ENCODE assay signal across 17 mouse cellular contexts in the genomic region with DNA sequence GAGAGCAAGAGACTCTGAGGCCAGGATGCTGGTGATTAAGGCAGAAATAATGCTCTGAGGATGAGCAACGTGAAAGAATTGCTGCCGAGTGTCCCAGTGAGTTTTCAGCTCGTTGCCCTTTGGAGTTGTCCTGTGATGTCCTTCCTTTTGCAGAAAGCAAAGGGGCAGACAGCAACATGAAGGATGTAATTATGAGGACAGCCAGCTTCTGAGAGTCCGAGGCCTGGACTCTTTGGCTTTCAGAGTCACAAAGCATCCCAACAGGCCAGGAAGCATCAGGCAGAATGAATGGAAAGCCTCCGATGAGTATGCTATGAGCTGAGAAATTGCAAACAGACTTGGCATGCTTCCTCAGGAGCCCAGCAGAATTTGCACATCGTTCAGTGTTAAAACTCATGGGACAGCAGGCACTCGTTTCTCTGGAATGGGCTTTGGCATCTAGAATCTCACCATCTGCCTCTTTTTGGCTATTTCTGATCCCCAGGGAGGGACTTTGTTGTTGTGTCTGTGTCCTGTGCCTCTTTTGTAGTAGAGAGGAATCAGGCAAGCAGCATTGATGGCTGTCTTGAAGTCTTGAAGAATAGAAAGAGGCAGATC.
A peak's percentile ranks its signal among the peaks of the same experiment; 100 is the strongest.
DNase-seq lines count a peak whose midpoint lies in the region; ATAC-seq and TF ChIP-seq lines count a peak whose summit lies in the region.
"Had no signal": no experiment of that assay in that cellular context is flagged by ENCODE, and none has a peak within 500 bp of the region (broad histone marks: within the 10 kb centered on the region; RNA-seq: fewer than 3 reads in every experiment).

No protein-coding gene starts in this region.

- no peak overlapping the region for H3K4me2 ChIP-seq in midbrain, postnatal 0 days (ENCODE audit: low read depth, low read length, poor library complexity, severe bottlenecking)
- H3K4me2 ChIP-seq in midbrain, embryonic 16.5 days (ENCODE audit: low read length), result no peak overlapping the region
- H3K4me2 ChIP-seq: embryonic facial prominence, embryonic 15.5 days; heart, embryonic 11.5 days; hindbrain, embryonic 15.5 days; liver, embryonic 15.5 days had no signal

- H3K9ac ChIP-seq in midbrain, postnatal 0 days (replicated peaks; ENCODE audit: low read length, poor library complexity, severe bottlenecking), result no peak overlapping the region
- H3K9ac ChIP-seq in midbrain, embryonic 16.5 days (ENCODE audit: low read depth, low read length), result no peak overlapping the region
- H3K9ac ChIP-seq: embryonic facial prominence, embryonic 15.5 days; hindbrain, embryonic 15.5 days; liver, embryonic 15.5 days had no signal

- peak; percentile 9 for DNase-seq in heart, adult 8-10 months (ENCODE audit: low spot score)
- DNase-seq in heart, postnatal 25 days (ENCODE audit: low spot score), result no peak
- peak; percentile 78 for DNase-seq in midbrain, postnatal 0 days (ENCODE audit: low spot score)
- peak; percentile 30 for DNase-seq in gastrocnemius, adult 18-20 months (ENCODE audit: low spot score)
- DNase-seq in layer of hippocampus, adult 9-11 months, result peak; percentile 30
- no peak for DNase-seq in lung, postnatal 25 days (ENCODE audit: low spot score)
- DNase-seq: lung, postnatal 14 days; spleen, adult 18-20 months; thymus, postnatal 4 days had no signal

- no peaks in the 10 kb centered on the region for H3K27me3 ChIP-seq in midbrain, postnatal 0 days (ENCODE audit: insufficient read depth, low read length)
- H3K27me3 ChIP-seq in midbrain, embryonic 16.5 days (ENCODE audit: control insufficient read depth, insufficient read depth, low read depth, low read length), result no peaks in the 10 kb centered on the region
- H3K27me3 ChIP-seq: embryonic facial prominence, embryonic 15.5 days; hindbrain, embryonic 15.5 days; liver, embryonic 15.5 days had no signal

- no peaks in the 10 kb centered on the region for H3K36me3 ChIP-seq in midbrain, postnatal 0 days (ENCODE audit: insufficient read depth, low read length)
- no peaks in the 10 kb centered on the region for H3K36me3 ChIP-seq in midbrain, embryonic 16.5 days (ENCODE audit: control insufficient read depth, insufficient read depth, low read length)
- H3K36me3 ChIP-seq: embryonic facial prominence, embryonic 15.5 days; hindbrain, embryonic 15.5 days; liver, embryonic 15.5 days; midbrain, embryonic 10.5 days had no signal

- no peak for TF ChIP-seq CTCF in midbrain, postnatal 0 days (IDR thresholded peaks at IDR 0.05)

- H3K4me3 ChIP-seq in midbrain, postnatal 0 days (ENCODE audit: low read depth, low read length), result no peak overlapping the region
- no peak overlapping the region for H3K4me3 ChIP-seq in midbrain, embryonic 16.5 days (ENCODE audit: low read depth, low read length)
- H3K4me3 ChIP-seq: embryonic facial prominence, embryonic 15.5 days; hindbrain, embryonic 15.5 days; liver, embryonic 15.5 days; midbrain, embryonic 10.5 days had no signal

- H3K27ac ChIP-seq in midbrain, postnatal 0 days (ENCODE audit: low read depth, low read length), result no peak overlapping the region
- H3K27ac ChIP-seq in midbrain, embryonic 16.5 days (ENCODE audit: low read length), result no peak overlapping the region
- H3K27ac ChIP-seq: embryonic facial prominence, embryonic 15.5 days; hindbrain, embryonic 15.5 days; liver, embryonic 15.5 days; midbrain, embryonic 10.5 days; stomach, postnatal 0 days had no signal

- WGBS in midbrain, postnatal 0 days, result 66% methylated on average over 7 of the region's 7 CpGs
- 69% methylated on average over 7 of the region's 7 CpGs for WGBS in midbrain, embryonic 16.5 days

- ATAC-seq in midbrain, postnatal 0 days (ENCODE audit: low FRiP score), result no peak
- no peak for ATAC-seq in midbrain, embryonic 16.5 days
- ATAC-seq in inflammation-experienced regulatory T-cells, adult 6 months, result no peak

- no peaks in the 10 kb centered on the region for H3K4me1 ChIP-seq in midbrain, postnatal 0 days (ENCODE audit: insufficient read depth, low read length)
- H3K4me1 ChIP-seq in midbrain, embryonic 16.5 days (ENCODE audit: control insufficient read depth, insufficient read depth, low read length), result no peaks in the 10 kb centered on the region
- H3K4me1 ChIP-seq: embryonic facial prominence, embryonic 15.5 days; hindbrain, embryonic 15.5 days; liver, embryonic 15.5 days; midbrain, embryonic 10.5 days had no signal

- intact Hi-C loops in heart, postnatal 25 days (cut with DNase I), result no loop called here

- no peaks in the 10 kb centered on the region for H3K9me3 ChIP-seq in midbrain, postnatal 0 days (ENCODE audit: low read length)
- no peaks in the 10 kb centered on the region for H3K9me3 ChIP-seq in midbrain, embryonic 16.5 days (replicated peaks; ENCODE audit: control insufficient read depth, low read length, poor library complexity, severe bottlenecking)
- H3K9me3 ChIP-seq: embryonic facial prominence, embryonic 15.5 days; hindbrain, embryonic 15.5 days; liver, embryonic 15.5 days; midbrain, embryonic 10.5 days had no signal

Comparison
In these comparisons a context has a peak if more than half of its experiments do, and no peak if none do; other contexts are left out.
1. DNase-seq: peak in heart, adult 8-10 months (single experiment), midbrain, postnatal 0 days (single experiment), gastrocnemius, adult 18-20 months (single experiment) and layer of hippocampus, adult 9-11 months (single experiment); none in heart, postnatal 25 days (single experiment) and lung, postnatal 25 days (single experiment).